Mouse (Mus musculus) ovary, postnatal 14 days (tissue): ENCODE results near the gene Prrg3.
"Not testable (repeated sequence)": the region's sequence is repeated elsewhere in the genome, so short reads cannot be mapped to it uniquely, and the experiment has no call there.

Source experiments
- DNase-seq: peaks from one replicate; pipeline ENCODE4 v3.0.0; 2022; ENCODE audit warnings: low spot score

The Prrg3 gene

GRCm38 (mm10) chrX:71962073-71963051 is at the start of gene Prrg3:
Prrg3 (plus strand) TSS chrX:71962624.
- peak; percentile 31 for DNase-seq

- peak; percentile 42 for DNase-seq
Measured at GRCm38 (mm10) chrX:71946631-71947030, 15.8 kb upstream of the Prrg3 start.

- no peak for DNase-seq
Measured at GRCm38 (mm10) chrX:71958366-71958765, 4.1 kb upstream of the Prrg3 start.

- DNase-seq, result no peak
Measured at GRCm38 (mm10) chrX:71963275-71963912, 970 bp downstream of the Prrg3 start.

GRCm38 (mm10) chrX:71968216-71968615 is 5.8 kb downstream of the Prrg3 start:
- no peak for DNase-seq

GRCm38 (mm10) chrX:71968816-71969215 is 6.4 kb downstream of the Prrg3 start:
- no peak for DNase-seq

GRCm38 (mm10) chrX:71971325-71971724 is 8.9 kb downstream of the Prrg3 start:
- no peak for DNase-seq

- no peak for DNase-seq
Measured at GRCm38 (mm10) chrX:71972686-71973085, 10.3 kb downstream of the Prrg3 start, which contains the start of gene Fate1. Fate1 (plus strand) TSS chrX:71972986.

- DNase-seq, result not testable (repeated sequence)
Measured at GRCm38 (mm10) chrX:71977681-71978080, 15.3 kb downstream of the Prrg3 start.

GRCm38 (mm10) chrX:71980443-71980842 is 18.0 kb downstream of the Prrg3 start:
- no peak for DNase-seq

GRCm38 (mm10) chrX:71981322-71981721 is 18.9 kb downstream of the Prrg3 start:
- no peak for DNase-seq

- no peak for DNase-seq
Measured at GRCm38 (mm10) chrX:71983205-71983604, 20.8 kb downstream of the Prrg3 start.

GRCm38 (mm10) chrX:71983775-71984174 is 21.4 kb downstream of the Prrg3 start:
- no peak for DNase-seq

GRCm38 (mm10) chrX:71991549-71991948 is 29.1 kb downstream of the Prrg3 start, which contains the start of gene Cnga2:
Cnga2 (plus strand) TSS chrX:71991849.
- DNase-seq, result no peak

GRCm38 (mm10) chrX:71995972-71996371 is 33.5 kb downstream of the Prrg3 start:
- DNase-seq, result no peak

- DNase-seq, result no peak
Measured at GRCm38 (mm10) chrX:72009930-72010329, 47.5 kb downstream of the Prrg3 start.

- DNase-seq, result no peak
Measured at GRCm38 (mm10) chrX:72012236-72012635, 49.8 kb downstream of the Prrg3 start.

- DNase-seq, result peak; percentile 6
Measured at GRCm38 (mm10) chrX:72012804-72013203, 50.4 kb downstream of the Prrg3 start.

GRCm38 (mm10) chrX:72022241-72022640 is 59.8 kb downstream of the Prrg3 start:
- DNase-seq, result no peak
